Mouse (Mus musculus) bone marrow, adult 2 months (tissue): Measurements from ENCODE around the gene Igsf23.

Experiments
- CTCF ChIP-seq: fragments of 200-500 bp; IDR thresholded peaks from 2 replicates; pipeline ENCODE4 v1.5.1; 2011; ENCODE audit warnings: low read length, control low read depth; ENCODE audit not compliant: control insufficient read depth, insufficient read depth
- POLR2A ChIP-seq: fragments of 200-500 bp; IDR thresholded peaks from 2 replicates; pipeline ENCODE4 v1.6.1; 2011; ENCODE audit warnings: low read depth, mild to moderate bottlenecking, control low read depth, low read length, borderline replicate concordance; ENCODE audit not compliant: control insufficient read depth

DNA sequence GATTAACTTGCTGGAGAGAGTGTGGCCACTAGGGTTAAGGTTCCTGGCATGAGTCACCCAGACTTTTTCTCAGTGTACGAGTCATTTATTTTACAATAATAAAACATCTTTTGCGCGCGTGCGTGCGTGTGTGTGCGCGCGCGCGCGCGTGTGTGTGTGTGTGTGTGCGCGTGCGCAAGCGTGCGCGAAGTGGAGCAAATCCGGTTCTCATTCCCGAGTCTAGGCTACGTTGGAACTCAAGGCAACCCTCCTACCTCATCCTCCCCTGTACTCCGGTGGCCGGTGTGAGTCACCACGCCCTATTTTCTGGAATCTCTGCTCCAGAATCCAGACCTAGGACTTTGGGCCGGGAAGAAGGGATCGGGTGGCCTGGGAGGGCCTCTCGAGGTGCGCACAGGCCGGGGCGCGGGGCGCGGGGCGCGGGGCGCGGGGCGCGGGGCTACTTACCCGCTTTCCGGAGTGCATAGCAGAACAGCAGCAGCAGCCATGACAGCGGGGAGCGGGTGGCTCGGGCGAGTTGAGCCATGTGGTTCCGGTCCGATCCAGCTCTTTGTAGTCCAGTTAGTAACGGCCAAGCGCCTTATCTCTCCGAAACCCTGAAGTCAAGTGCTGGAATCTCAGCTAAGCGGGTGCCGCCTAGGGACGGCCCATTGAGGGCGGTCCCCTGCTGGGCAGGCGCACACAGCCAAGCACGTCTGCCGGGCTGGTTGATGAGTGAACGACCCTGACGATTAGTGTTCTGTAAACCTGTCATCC lies 29.9 kb downstream of the Igsf23 start, which contains the start of gene Pvr:
- TF ChIP-seq CTCF: no peak; the same call in 1 of the 2 replicates
- TF ChIP-seq POLR2A: peak; percentile 54; the same call in 1 of the 2 replicates
